Mouse (Mus musculus): ENCODE measurements around the gene Hspa1a.

DNA sequence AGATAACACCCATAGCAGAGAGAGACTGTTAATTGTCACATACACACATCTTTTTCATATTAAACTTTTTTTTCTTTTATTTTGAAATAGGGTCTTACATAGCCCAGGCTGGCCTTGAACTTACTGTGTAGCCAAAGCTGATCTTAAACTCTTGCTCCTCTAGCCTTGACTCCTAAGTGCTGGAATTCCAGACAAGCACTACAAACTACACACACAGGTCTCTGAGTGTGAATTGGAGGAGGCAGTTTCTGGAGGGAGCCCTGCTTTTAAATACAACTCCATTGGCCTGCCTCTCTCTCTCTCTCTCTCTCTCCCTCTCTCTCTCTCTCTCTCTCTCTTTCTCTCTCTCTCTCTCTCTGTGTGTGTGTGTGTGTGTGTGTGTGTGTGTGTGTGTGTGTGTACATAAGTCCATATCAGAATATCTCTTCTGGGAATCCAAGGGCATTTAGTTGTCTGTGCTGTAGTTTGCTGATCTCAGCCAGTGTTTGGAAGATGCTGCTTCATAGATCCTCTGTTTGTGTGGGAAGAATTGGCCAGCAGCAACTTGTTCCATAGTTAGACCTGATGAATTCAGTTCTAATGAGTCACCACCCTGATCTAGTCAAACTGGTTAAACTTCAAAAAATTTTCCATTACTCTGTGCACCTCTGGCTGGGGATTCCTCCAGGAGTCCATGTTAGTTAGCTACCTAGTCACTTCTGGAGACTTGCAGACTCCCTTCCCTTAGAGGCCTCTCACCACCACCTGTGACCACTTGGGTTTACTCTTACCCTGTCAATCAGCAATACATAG is 11.1 kb downstream of the Hspa1a start:
- no peak for TF ChIP-seq GATA1 (IDR thresholded peaks at IDR 0.05; ENCODE audit: borderline replicate concordance, low read length)
- no peak for TF ChIP-seq FLI1 (IDR thresholded peaks at IDR 0.05; ENCODE audit: low read length)

All from megakaryocyte, embryonic 14.5 days (primary cell).